ENCODE assay signal across 24 mouse cellular contexts in genomic region chr3:137978233-137978632, GRCm38 (mm10). TPM values are rescaled to one million over a fixed set of nuclear protein-coding genes. Genes with fewer than 3 reads are reported as not detected.
A peak's percentile ranks its signal among the peaks of the same experiment; 100 is the strongest.
DNase-seq lines count a peak whose midpoint lies in the region; ATAC-seq and TF ChIP-seq lines count a peak whose summit lies in the region.
"Had no signal": no experiment of that assay in that cellular context is flagged by ENCODE, and none has a peak within 500 bp of the region (broad histone marks: within the 10 kb centered on the region; RNA-seq: fewer than 3 reads in every experiment).

No protein-coding gene starts in this region.

- TF ChIP-seq RAD21 in MEL (IDR thresholded peaks at IDR 0.05; ENCODE audit: low read depth, low read length): no peak

- TF ChIP-seq CTCF in E14TG2a.4 (conservative IDR thresholded peaks at IDR 0.05; ENCODE audit: low read length) (no peak), MEL (IDR thresholded peaks at IDR 0.05 in 2 of 3, conservative IDR thresholded peaks at IDR 0.05 in 1 of 3; ENCODE audit: control insufficient read depth in 1 of 3, insufficient read depth in 1 of 3, low read depth in 2 of 3, low read length in 3 of 3, poor library complexity in 1 of 3, severe bottlenecking in 1 of 3) (no peak)

- H3K9ac ChIP-seq in intestine, embryonic 16.5 days (ENCODE audit: low read depth, low read length): no peak overlapping the region
- H3K9ac ChIP-seq in intestine, embryonic 15.5 days: no peak overlapping the region
- peak overlapping the region; percentile 66 for H3K9ac ChIP-seq in MEL (ENCODE audit: control insufficient read depth, low read depth, low read length, poor library complexity, severe bottlenecking)
- H3K9ac ChIP-seq in liver, embryonic 15.5 days: no peak overlapping the region
- H3K9ac ChIP-seq: forebrain, postnatal 0 days; limb, embryonic 15.5 days; neural tube, embryonic 12.5 days; stomach, embryonic 15.5 days had no signal

- H3K4me3 ChIP-seq in intestine, embryonic 16.5 days (ENCODE audit: low read length): no peak overlapping the region
- no peak overlapping the region for H3K4me3 ChIP-seq in intestine, embryonic 15.5 days (replicated peaks)
- 0 out of 2 replicates have a peak overlapping the region, but pooled peaks have one; percentile 3 for H3K4me3 ChIP-seq in E14TG2a.4 (replicated peaks; ENCODE audit: low read length)
- peak overlapping the region; percentile 21 to 57 for H3K4me3 ChIP-seq in MEL (ENCODE audit: control insufficient read depth in 1 of 2, insufficient read depth in 1 of 2, low read depth in 2 of 2, low read length in 2 of 2)
- peak overlapping the region; percentile 66; the same call in 1 of the 2 replicates for H3K4me3 ChIP-seq in liver, embryonic 15.5 days (replicated peaks)
- H3K4me3 ChIP-seq: heart, adult 2 months; left cerebral cortex, adult 2 months; limb, embryonic 15.5 days; neural tube, embryonic 12.5 days; stomach, embryonic 15.5 days had no signal

- H3K27me3 ChIP-seq in intestine, embryonic 16.5 days (replicated peaks; ENCODE audit: control insufficient read depth, insufficient read depth, low read length): no peaks in the 10 kb centered on the region
- H3K27me3 ChIP-seq in intestine, embryonic 15.5 days (replicated peaks): no peaks in the 10 kb centered on the region
- H3K27me3 ChIP-seq in E14TG2a.4 (ENCODE audit: insufficient read depth, low read length): no peaks in the 10 kb centered on the region
- H3K27me3 ChIP-seq in MEL (ENCODE audit: control insufficient read depth in 1 of 2, insufficient read depth in 2 of 2, low read length in 2 of 2): no peaks in the 10 kb centered on the region
- H3K27me3 ChIP-seq in liver, embryonic 15.5 days: no peaks in the 10 kb centered on the region
- H3K27me3 ChIP-seq: limb, embryonic 15.5 days; neural tube, embryonic 12.5 days; stomach, embryonic 15.5 days had no signal

- no peaks in the 10 kb centered on the region for H3K36me3 ChIP-seq in intestine, embryonic 16.5 days (ENCODE audit: control insufficient read depth, insufficient read depth, low read length)
- no peaks in the 10 kb centered on the region for H3K36me3 ChIP-seq in intestine, embryonic 15.5 days
- H3K36me3 ChIP-seq in E14TG2a.4 (ENCODE audit: insufficient read depth, low read length) (no peaks in the 10 kb centered on the region; the same call in 1 of the 2 replicates), MEL (ENCODE audit: control insufficient read depth in 1 of 2, insufficient read depth in 2 of 2, low read length in 2 of 2) (peaks cover 9 to 59% of the 10 kb centered on the region in 2 experiments)
- H3K36me3 ChIP-seq in liver, embryonic 15.5 days (replicated peaks): peaks cover 30% of the 10 kb centered on the region
- H3K36me3 ChIP-seq: limb, embryonic 15.5 days; neural tube, embryonic 12.5 days; stomach, embryonic 15.5 days had no signal

- 59% methylated on average over 5 of the region's 5 CpGs for WGBS in intestine, embryonic 16.5 days
- WGBS in intestine, embryonic 15.5 days: 64% methylated on average over 5 of the region's 5 CpGs
- 32% methylated on average over 5 of the region's 5 CpGs for WGBS in liver, embryonic 15.5 days (ENCODE audit: insufficient replicate concordance)

- H3K27ac ChIP-seq in intestine, embryonic 16.5 days (ENCODE audit: low read length): no peak overlapping the region
- no peak overlapping the region for H3K27ac ChIP-seq in intestine, embryonic 15.5 days
- peak overlapping the region; percentile 76 for H3K27ac ChIP-seq in MEL (ENCODE audit: control insufficient read depth, low read depth, low read length)
- peak overlapping the region; percentile 60 for H3K27ac ChIP-seq in liver, embryonic 15.5 days (replicated peaks)
- H3K27ac ChIP-seq: heart, adult 2 months; left cerebral cortex, adult 2 months; limb, embryonic 15.5 days; neural tube, embryonic 12.5 days; stomach, embryonic 15.5 days had no signal

- TF ChIP-seq POLR2A in MEL (IDR thresholded peaks at IDR 0.05; ENCODE audit: control insufficient read depth in 1 of 2, insufficient read depth in 1 of 2, low read depth in 1 of 2, low read length in 2 of 2, poor library complexity in 1 of 2): no peak

- peaks cover 57% of the 10 kb centered on the region for H3K79me2 ChIP-seq in MEL (ENCODE audit: control insufficient read depth, insufficient read depth, low read length, poor library complexity)

- H3K4me2 ChIP-seq in intestine, embryonic 16.5 days (ENCODE audit: low read depth, low read length): 0 out of 2 replicates have a peak overlapping the region, but pooled peaks have one; percentile 65
- no peak overlapping the region for H3K4me2 ChIP-seq in intestine, embryonic 15.5 days (replicated peaks)
- H3K4me2 ChIP-seq in liver, embryonic 15.5 days: peak overlapping the region; percentile 72
- H3K4me2 ChIP-seq: limb, embryonic 15.5 days; neural tube, embryonic 12.5 days; stomach, embryonic 15.5 days had no signal

- H3K4me1 ChIP-seq in intestine, embryonic 16.5 days (ENCODE audit: control insufficient read depth, insufficient read depth, low read length): peaks cover 7% of the 10 kb centered on the region; the same call in 1 of the 2 replicates
- peaks cover 5% of the 10 kb centered on the region; the same call in 1 of the 2 replicates for H3K4me1 ChIP-seq in intestine, embryonic 15.5 days (replicated peaks)
- H3K4me1 ChIP-seq in E14TG2a.4 (replicated peaks; ENCODE audit: low read depth, low read length) (peaks cover 89% of the 10 kb centered on the region), MEL (ENCODE audit: control insufficient read depth in 1 of 2, insufficient read depth in 2 of 2, low read length in 2 of 2) (peaks cover 28 to 49% of the 10 kb centered on the region in 2 experiments)
- H3K4me1 ChIP-seq in liver, embryonic 15.5 days (replicated peaks): peaks cover 76% of the 10 kb centered on the region

- TF ChIP-seq EP300 in MEL (IDR thresholded peaks at IDR 0.05; ENCODE audit: low read depth in 1 of 2, low read length in 2 of 2): peak in 1 of 2 experiments; percentile 65; a peak in 1 of 4 replicates

- H3K9me3 ChIP-seq in intestine, embryonic 16.5 days (ENCODE audit: control insufficient read depth, low read length): no peaks in the 10 kb centered on the region
- no peaks in the 10 kb centered on the region for H3K9me3 ChIP-seq in intestine, embryonic 15.5 days
- H3K9me3 ChIP-seq in E14TG2a.4 (ENCODE audit: low read length) (no peaks in the 10 kb centered on the region), MEL (replicated peaks; ENCODE audit: insufficient read depth, low read length) (no peaks in the 10 kb centered on the region)
- no peaks in the 10 kb centered on the region for H3K9me3 ChIP-seq in liver, embryonic 15.5 days (replicated peaks)
- H3K9me3 ChIP-seq: limb, embryonic 15.5 days; neural tube, embryonic 12.5 days; stomach, embryonic 15.5 days had no signal

- peak; percentile 33 for DNase-seq in MEL (ENCODE audit: low read depth, low spot score)
- no peak for DNase-seq in yolk sac, embryonic 10.5 days (ENCODE audit: low spot score)
- DNase-seq: adrenal gland, postnatal 25 days; B cell, adult 2 months; cerebellum, adult 8-10 months; forebrain, postnatal 0 days; gastrocnemius, postnatal 36 days; heart, adult 2 months; kidney, adult 18-20 months; kidney, postnatal 4 days; left cerebral cortex, postnatal 4 days; midbrain, embryonic 14.5 days; right cerebral cortex, postnatal 25 days; thymus, postnatal 36 days had no signal

- no peak for ATAC-seq in intestine, embryonic 16.5 days
- ATAC-seq in intestine, embryonic 15.5 days: no peak
- no peak for ATAC-seq in liver, embryonic 15.5 days (ENCODE audit: insufficient read depth)
- ATAC-seq in megakaryocyte progenitor cell, adult 5-6 weeks (replicated peaks; ENCODE audit: poor library complexity): no peak
- ATAC-seq: lung, postnatal 0 days had no signal

TF ChIP-seq in MEL, 35 proteins besides CTCF, POLR2A, EP300 and RAD21:
- TF ChIP-seq CHD1 (IDR thresholded peaks at IDR 0.05; ENCODE audit: low read depth, low read length): peak; percentile 30; the same call in 1 of the 2 replicates
- 0 out of 2 replicates have a peak, but pooled peaks have one; percentile 29 for TF ChIP-seq TBP (IDR thresholded peaks at IDR 0.05; ENCODE audit: low read depth, low read length)
- no peak for TF ChIP-seq KAT2A (conservative IDR thresholded peaks at IDR 0.05; ENCODE audit: low read depth, low read length)
- peak; percentile 81 for TF ChIP-seq MYB (IDR thresholded peaks at IDR 0.05; ENCODE audit: low read depth, low read length)

RNA-seq across cellular contexts. Expression of gene Dapp1, which starts 3.1 kb away (rescaled TPM):
- polyA plus RNA-seq in intestine, embryonic 16.5 days (2015; fragmentation: Nextera tagmentation; extraction: Ambion mirVana): 35.8 and 41.6 TPM in 2 replicates
- polyA plus RNA-seq in intestine, embryonic 15.5 days (2015; fragmentation: Nextera tagmentation; extraction: Ambion mirVana): 23.2 and 23.7 TPM in 2 replicates
- 45.7 and 59.0 TPM in 2 replicates for total RNA-seq in MEL (2012; rRNA removed)
- polyA plus RNA-seq in MEL (2012; ENCODE audit: insufficient read depth in 1 of 2, insufficient read length in 2 of 2, low read depth in 1 of 2, low replicate concordance in 2 of 2, missing spikeins in 1 of 2): 10 to 100 TPM; 67.3 to 91.5 TPM
- polyA plus RNA-seq in liver, embryonic 15.5 days (2015; fragmentation: Nextera tagmentation; extraction: Ambion mirVana): 10.5 and 12.0 TPM in 2 replicates
- total RNA-seq in megakaryocyte progenitor cell, adult 5-6 weeks (2015): 79.2 and 99.7 TPM in 2 replicates
- 129 and 154 TPM in 2 replicates for total RNA-seq in megakaryocyte progenitor cell, adult 5-6 weeks (2017)

RNA-seq across cellular contexts. Expression of gene Lamtor3, which starts 59.9 kb away (rescaled TPM):
- 160 and 162 TPM in 2 replicates for polyA plus RNA-seq in intestine, embryonic 16.5 days (2015; fragmentation: Nextera tagmentation; extraction: Ambion mirVana)
- polyA plus RNA-seq in intestine, embryonic 15.5 days (2015; fragmentation: Nextera tagmentation; extraction: Ambion mirVana): 135 and 139 TPM in 2 replicates
- total RNA-seq in MEL (2012; rRNA removed): 73.3 and 77.5 TPM in 2 replicates
- 10 to 100 TPM in 1 of 2 experiments, not detected in 1; 88.3 TPM for polyA plus RNA-seq in MEL (2012; ENCODE audit: insufficient read depth in 1 of 2, insufficient read length in 2 of 2, low read depth in 1 of 2, low replicate concordance in 2 of 2, missing spikeins in 1 of 2)
- 52.1 and 53.8 TPM in 2 replicates for polyA plus RNA-seq in liver, embryonic 15.5 days (2015; fragmentation: Nextera tagmentation; extraction: Ambion mirVana)
- total RNA-seq in megakaryocyte progenitor cell, adult 5-6 weeks (2015): 61.3 and 77.5 TPM in 2 replicates
- total RNA-seq in megakaryocyte progenitor cell, adult 5-6 weeks (2017): 66.2 and 76.7 TPM in 2 replicates

Comparison
In these comparisons a context has a peak if more than half of its experiments do, and no peak if none do; other contexts are left out.
1. H3K27ac ChIP-seq: peak in MEL (single experiment) and liver, embryonic 15.5 days (single experiment); none in intestine, embryonic 16.5 days (single experiment) and intestine, embryonic 15.5 days (single experiment).
2. H3K4me3 ChIP-seq: peak in E14TG2a.4 (single experiment), MEL (2 of 2) and liver, embryonic 15.5 days (single experiment); none in intestine, embryonic 16.5 days (single experiment) and intestine, embryonic 15.5 days (single experiment).